In genomic region chr9:6958311-6958710, GRCm38 (mm10) we compare ENCODE assay signal across 25 mouse cellular contexts.
DNase-seq lines count a peak whose midpoint lies in the region; ATAC-seq and TF ChIP-seq lines count a peak whose summit lies in the region.
"Had no signal": no experiment of that assay in that cellular context is flagged by ENCODE, and none has a peak within 500 bp of the region (broad histone marks: within the 10 kb centered on the region; RNA-seq: fewer than 3 reads in every experiment).

No protein-coding gene starts in this region.

- no peak for ATAC-seq in hindbrain, embryonic 12.5 days (ENCODE audit: low FRiP score)
- ATAC-seq: forebrain, embryonic 13.5 days; forebrain, embryonic 16.5 days; intestine, postnatal 0 days had no signal

- in situ Hi-C loops in ES-E14 (cut with MboI; ENCODE audit: low sequenced_read_pairs in 2 of 2, unreplicated experiment in 2 of 2), result no loop called here

- no peaks in the 10 kb centered on the region for H3K9me3 ChIP-seq in ES-E14 (ENCODE audit: control insufficient read depth, insufficient read depth, low read depth, low read length)
- no peaks in the 10 kb centered on the region for H3K9me3 ChIP-seq in hindbrain, embryonic 12.5 days (replicated peaks)
- H3K9me3 ChIP-seq: forebrain, embryonic 10.5 days; forebrain, embryonic 13.5 days; heart, embryonic 10.5 days; heart, embryonic 13.5 days; hindbrain, embryonic 15.5 days had no signal

- no peaks in the 10 kb centered on the region for H3K4me1 ChIP-seq in ES-E14 (ENCODE audit: control insufficient read depth in 2 of 2, insufficient read depth in 2 of 2, low read length in 2 of 2, poor library complexity in 1 of 2)
- no peaks in the 10 kb centered on the region for H3K4me1 ChIP-seq in hindbrain, embryonic 12.5 days
- H3K4me1 ChIP-seq: forebrain, embryonic 10.5 days; forebrain, embryonic 13.5 days; heart, embryonic 10.5 days; heart, embryonic 13.5 days; hindbrain, embryonic 15.5 days had no signal

- no peak overlapping the region for H3K9ac ChIP-seq in ES-E14 (ENCODE audit: insufficient read depth, low read depth, low read length, poor library complexity, severe bottlenecking)
- H3K9ac ChIP-seq in hindbrain, embryonic 12.5 days, result no peak overlapping the region
- H3K9ac ChIP-seq: forebrain, embryonic 13.5 days; heart, embryonic 13.5 days; hindbrain, embryonic 15.5 days had no signal

- no peaks in the 10 kb centered on the region for H3K36me3 ChIP-seq in ES-E14 (ENCODE audit: control insufficient read depth, insufficient read depth, low read length, poor library complexity, severe bottlenecking)
- H3K36me3 ChIP-seq in hindbrain, embryonic 12.5 days, result peaks cover 3% of the 10 kb centered on the region; the same call in 1 of the 2 replicates
- H3K36me3 ChIP-seq: heart, embryonic 10.5 days had no signal

- DNase-seq in embryo, embryonic 11 days, result peak; percentile 1
- DNase-seq in embryo, embryonic 9.5 days (ENCODE audit: extremely low spot score), result no peak
- DNase-seq in 416B (ENCODE audit: low read depth) (peak; percentile 41), ES-E14 (ENCODE audit: low read depth, low spot score) (no peak), adipocyte (ENCODE audit: low spot score) (peak; percentile 2)
- no peak for DNase-seq in retina, postnatal 1 day
- no peak for DNase-seq in cerebellum, adult 11-12 months
- DNase-seq: adrenal gland, adult 8-10 months; adrenal gland, postnatal 25 days; cerebellum, adult 2 months; cerebellum, adult 9-11 months; gastrocnemius, postnatal 10 days; gastrocnemius, postnatal 36 days; heart, adult 2 months; heart, postnatal 14 days; heart, postnatal 4 days; kidney, adult 2 months had no signal

- H3K27ac ChIP-seq in ES-E14 (ENCODE audit: insufficient read depth, low read depth, low read length, poor library complexity, severe bottlenecking), result no peak overlapping the region
- H3K27ac ChIP-seq in hindbrain, embryonic 12.5 days, result no peak overlapping the region
- H3K27ac ChIP-seq: forebrain, embryonic 10.5 days; forebrain, embryonic 13.5 days; heart, adult 2 months; heart, embryonic 10.5 days; heart, embryonic 13.5 days; hindbrain, embryonic 15.5 days had no signal

- no peak overlapping the region for H3K4me2 ChIP-seq in hindbrain, embryonic 12.5 days (replicated peaks)
- H3K4me2 ChIP-seq: forebrain, embryonic 13.5 days; heart, embryonic 13.5 days; hindbrain, embryonic 15.5 days had no signal

- no peaks in the 10 kb centered on the region for H3K27me3 ChIP-seq in hindbrain, embryonic 12.5 days
- H3K27me3 ChIP-seq: forebrain, embryonic 13.5 days; heart, embryonic 13.5 days; hindbrain, embryonic 15.5 days had no signal

- 75% methylated on average over 2 of the region's 2 CpGs for WGBS in hindbrain, embryonic 12.5 days

- H3K4me3 ChIP-seq in ES-E14 (ENCODE audit: insufficient read depth in 1 of 2, low read depth in 1 of 2, low read length in 2 of 2, poor library complexity in 1 of 2, severe bottlenecking in 1 of 2), result no peak overlapping the region
- H3K4me3 ChIP-seq in hindbrain, embryonic 12.5 days, result no peak overlapping the region
- H3K4me3 ChIP-seq: forebrain, embryonic 10.5 days; forebrain, embryonic 13.5 days; heart, adult 2 months; heart, embryonic 10.5 days; heart, embryonic 13.5 days; hindbrain, embryonic 15.5 days had no signal

TF ChIP-seq in ES-E14, 5 proteins besides CTCF, POLR2A, EP300 and RAD21:
- TF ChIP-seq MAFK (IDR thresholded peaks at IDR 0.05; ENCODE audit: insufficient read depth, low read depth, low read length), result peak; percentile 63; the same call in 1 of the 2 replicates
- TF ChIP-seq ZNF384 (IDR thresholded peaks at IDR 0.05; ENCODE audit: low read depth, low read length), result no peak
- no peak for TF ChIP-seq HCFC1 (IDR thresholded peaks at IDR 0.05; ENCODE audit: borderline replicate concordance, insufficient read depth, low read length)

Comparison
In these comparisons a context has a peak if more than half of its experiments do, and no peak if none do; other contexts are left out.
1. DNase-seq: peak in embryo, embryonic 11 days (single experiment), 416B (single experiment) and adipocyte (single experiment); none in embryo, embryonic 9.5 days (single experiment), ES-E14 (single experiment), retina, postnatal 1 day (single experiment) and cerebellum, adult 11-12 months (single experiment).